ENCODE assay signal across 10 mouse cellular contexts in the genomic region with DNA sequence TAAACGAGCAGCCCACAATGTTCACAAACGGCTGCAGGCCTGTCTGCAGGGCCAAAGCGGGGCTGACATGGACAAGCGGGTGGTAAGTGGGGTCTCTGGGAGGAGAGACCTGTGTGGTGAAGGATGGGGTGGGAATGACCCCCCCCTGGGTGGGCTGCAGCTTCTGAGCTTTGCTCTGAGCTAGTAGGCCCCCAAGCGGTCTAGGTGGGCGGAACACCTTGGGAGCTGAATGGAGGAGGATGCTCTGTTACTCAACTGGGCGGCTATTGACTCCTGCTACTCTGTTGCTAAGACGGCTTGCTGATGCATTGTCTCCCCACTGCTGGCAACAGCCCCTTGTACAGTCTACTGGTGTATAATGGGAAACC. TPM values are rescaled to one million over a fixed set of nuclear protein-coding genes. Genes with fewer than 3 reads are reported as not detected.
DNase-seq lines count a peak whose midpoint lies in the region; ATAC-seq lines count a peak whose summit lies in the region.
"Had no signal": no experiment of that assay in that cellular context is flagged by ENCODE, and none has a peak within 500 bp of the region (broad histone marks: within the 10 kb centered on the region; RNA-seq: fewer than 3 reads in every experiment).

No protein-coding gene starts in this region.

- H3K9me3 ChIP-seq in forebrain, embryonic 12.5 days: no peaks in the 10 kb centered on the region
- no peaks in the 10 kb centered on the region for H3K9me3 ChIP-seq in forebrain, embryonic 15.5 days
- no peaks in the 10 kb centered on the region for H3K9me3 ChIP-seq in lung, embryonic 16.5 days (ENCODE audit: control insufficient read depth, low read length)
- H3K9me3 ChIP-seq in embryonic facial prominence, embryonic 14.5 days (ENCODE audit: control insufficient read depth, low read length): no peaks in the 10 kb centered on the region
- H3K9me3 ChIP-seq in liver, embryonic 15.5 days (replicated peaks): no peaks in the 10 kb centered on the region

- 31% methylated on average over 8 of the region's 8 CpGs for WGBS in forebrain, embryonic 12.5 days
- 34% methylated on average over 8 of the region's 8 CpGs for WGBS in forebrain, embryonic 15.5 days
- 41% methylated on average over 8 of the region's 8 CpGs for WGBS in lung, embryonic 16.5 days
- WGBS in embryonic facial prominence, embryonic 14.5 days: 53% methylated on average over 6 of the region's 8 CpGs
- WGBS in liver, embryonic 15.5 days (ENCODE audit: insufficient replicate concordance): 65% methylated on average over 8 of the region's 8 CpGs

- H3K27me3 ChIP-seq in forebrain, embryonic 12.5 days: peaks cover 37% of the 10 kb centered on the region
- no peaks in the 10 kb centered on the region; the same call in 1 of the 2 replicates for H3K27me3 ChIP-seq in forebrain, embryonic 15.5 days
- H3K27me3 ChIP-seq in lung, embryonic 16.5 days (ENCODE audit: control insufficient read depth, insufficient read depth, low read depth, low read length): no peaks in the 10 kb centered on the region
- no peaks in the 10 kb centered on the region for H3K27me3 ChIP-seq in embryonic facial prominence, embryonic 14.5 days (replicated peaks; ENCODE audit: control insufficient read depth, insufficient read depth, low read length)
- H3K27me3 ChIP-seq in liver, embryonic 15.5 days: no peaks in the 10 kb centered on the region

- H3K4me2 ChIP-seq in forebrain, embryonic 12.5 days: peak overlapping the region; percentile 95
- H3K4me2 ChIP-seq in forebrain, embryonic 15.5 days (replicated peaks): no peak overlapping the region
- H3K4me2 ChIP-seq in lung, embryonic 16.5 days (ENCODE audit: low read depth, low read length): peak overlapping the region; percentile 77
- peak overlapping the region; percentile 81 for H3K4me2 ChIP-seq in embryonic facial prominence, embryonic 14.5 days (ENCODE audit: low read depth, low read length)
- H3K4me2 ChIP-seq in liver, embryonic 15.5 days: peak overlapping the region; percentile 89

- 0 out of 2 replicates have a peak, but pooled peaks cover 1% of the 10 kb centered on the region for H3K36me3 ChIP-seq in forebrain, embryonic 12.5 days (replicated peaks)
- no peaks in the 10 kb centered on the region for H3K36me3 ChIP-seq in forebrain, embryonic 15.5 days
- peaks cover 14% of the 10 kb centered on the region for H3K36me3 ChIP-seq in lung, embryonic 16.5 days (ENCODE audit: control insufficient read depth, insufficient read depth, low read length)
- peaks cover 45% of the 10 kb centered on the region for H3K36me3 ChIP-seq in embryonic facial prominence, embryonic 14.5 days (ENCODE audit: control insufficient read depth, insufficient read depth, low read length)
- peaks cover 43% of the 10 kb centered on the region for H3K36me3 ChIP-seq in liver, embryonic 15.5 days (replicated peaks)

- no peak for DNase-seq in lung, postnatal 4 days
- DNase-seq in embryonic facial prominence, embryonic 14.5 days (ENCODE audit: low spot score): no peak
- DNase-seq in gastrocnemius, adult 8-10 months (ENCODE audit: low spot score in 2 of 2): no peak
- no peak for DNase-seq in cerebellum, adult 8-10 months
- DNase-seq: adrenal gland, adult 2 months; B cell, adult 2 months had no signal

- H3K9ac ChIP-seq in forebrain, embryonic 12.5 days: no peak overlapping the region
- H3K9ac ChIP-seq in forebrain, embryonic 15.5 days (replicated peaks): no peak overlapping the region
- peak overlapping the region; percentile 81 for H3K9ac ChIP-seq in lung, embryonic 16.5 days (ENCODE audit: low read length)
- peak overlapping the region; percentile 83 for H3K9ac ChIP-seq in embryonic facial prominence, embryonic 14.5 days (ENCODE audit: low read depth, low read length)
- H3K9ac ChIP-seq in liver, embryonic 15.5 days: no peak overlapping the region

- H3K4me1 ChIP-seq in forebrain, embryonic 12.5 days: peaks cover 27% of the 10 kb centered on the region
- peaks cover 15% of the 10 kb centered on the region for H3K4me1 ChIP-seq in forebrain, embryonic 15.5 days
- H3K4me1 ChIP-seq in lung, embryonic 16.5 days (replicated peaks; ENCODE audit: control insufficient read depth, insufficient read depth, low read length): peaks cover 25% of the 10 kb centered on the region
- H3K4me1 ChIP-seq in embryonic facial prominence, embryonic 14.5 days (ENCODE audit: control insufficient read depth, insufficient read depth, low read length): peaks cover 22% of the 10 kb centered on the region
- H3K4me1 ChIP-seq in liver, embryonic 15.5 days (replicated peaks): peaks cover 65% of the 10 kb centered on the region

- H3K27ac ChIP-seq in forebrain, embryonic 12.5 days: 0 out of 2 replicates have a peak overlapping the region, but pooled peaks have one; percentile 13
- no peak overlapping the region for H3K27ac ChIP-seq in forebrain, embryonic 15.5 days (replicated peaks)
- peak overlapping the region; percentile 75 for H3K27ac ChIP-seq in lung, embryonic 16.5 days (ENCODE audit: low read length)
- H3K27ac ChIP-seq in embryonic facial prominence, embryonic 14.5 days (replicated peaks; ENCODE audit: low read depth, low read length): 0 out of 2 replicates have a peak overlapping the region, but pooled peaks have one; percentile 77
- peak overlapping the region; percentile 69; the same call in 1 of the 2 replicates for H3K27ac ChIP-seq in liver, embryonic 15.5 days (replicated peaks)

- no peak for ATAC-seq in forebrain, embryonic 12.5 days (ENCODE audit: low FRiP score)
- no peak for ATAC-seq in forebrain, embryonic 15.5 days (replicated peaks)
- ATAC-seq in lung, embryonic 16.5 days (ENCODE audit: low read depth): no peak
- ATAC-seq in embryonic facial prominence, embryonic 14.5 days (ENCODE audit: low read depth): no peak
- ATAC-seq in liver, embryonic 15.5 days (ENCODE audit: insufficient read depth): no peak

- H3K4me3 ChIP-seq in forebrain, embryonic 12.5 days (replicated peaks): no peak overlapping the region
- no peak overlapping the region for H3K4me3 ChIP-seq in forebrain, embryonic 15.5 days
- peak overlapping the region; percentile 71 for H3K4me3 ChIP-seq in lung, embryonic 16.5 days (ENCODE audit: low read length)
- H3K4me3 ChIP-seq in embryonic facial prominence, embryonic 14.5 days (ENCODE audit: low read depth, low read length): peak overlapping the region; percentile 80
- H3K4me3 ChIP-seq in liver, embryonic 15.5 days (replicated peaks): peak overlapping the region; percentile 70

RNA-seq across cellular contexts. Expression of a gene that starts 1.8 kb away (rescaled TPM):
- polyA plus RNA-seq in forebrain, embryonic 12.5 days (2016; fragmentation: Nextera tagmentation; extraction: Ambion mirVana): 10.3 TPM in 2 replicates
- polyA plus RNA-seq in forebrain, embryonic 15.5 days (2015; fragmentation: Nextera tagmentation; extraction: Ambion mirVana): 3.6 and 5.9 TPM in 2 replicates
- 37.3 and 41.8 TPM in 2 replicates for polyA plus RNA-seq in lung, embryonic 16.5 days (2015; fragmentation: Nextera tagmentation; extraction: Ambion mirVana)
- 40.8 and 44.1 TPM in 2 replicates for polyA plus RNA-seq in embryonic facial prominence, embryonic 14.5 days (2014; fragmentation: Nextera tagmentation; extraction: Ambion mirVana)
- 14.4 and 15.3 TPM in 2 replicates for polyA plus RNA-seq in liver, embryonic 15.5 days (2015; fragmentation: Nextera tagmentation; extraction: Ambion mirVana)
- 1 to 10 TPM in 2 of 4 experiments, under 1 TPM in 2; 0.80 to 1.7 (median 1.2) TPM for total RNA-seq in gastrocnemius, adult 8-10 months (2022)

RNA-seq across cellular contexts. Expression of a gene that starts 1.9 kb away (rescaled TPM):
- polyA plus RNA-seq in forebrain, embryonic 12.5 days (2016; fragmentation: Nextera tagmentation; extraction: Ambion mirVana): 0.18 TPM in 1 of 2 replicates, not detected in the other
- polyA plus RNA-seq in forebrain, embryonic 15.5 days (2015; fragmentation: Nextera tagmentation; extraction: Ambion mirVana): not detected in 2 replicates
- 0.16 and 0.59 TPM in 2 replicates for polyA plus RNA-seq in lung, embryonic 16.5 days (2015; fragmentation: Nextera tagmentation; extraction: Ambion mirVana)
- 0.58 and 0.98 TPM in 2 replicates for polyA plus RNA-seq in embryonic facial prominence, embryonic 14.5 days (2014; fragmentation: Nextera tagmentation; extraction: Ambion mirVana)
- 0.08 and 0.26 TPM in 2 replicates for polyA plus RNA-seq in liver, embryonic 15.5 days (2015; fragmentation: Nextera tagmentation; extraction: Ambion mirVana)
- not detected for total RNA-seq in gastrocnemius, adult 8-10 months (2022)
- total RNA-seq: adrenal gland, adult 2 months had no signal
- polyA plus RNA-seq: adrenal gland, adult 2 months had no signal

RNA-seq across cellular contexts. Expression of a gene that starts 12.3 kb away (rescaled TPM):
- polyA plus RNA-seq in forebrain, embryonic 12.5 days (2016; fragmentation: Nextera tagmentation; extraction: Ambion mirVana): 51.7 and 53.6 TPM in 2 replicates
- polyA plus RNA-seq in forebrain, embryonic 15.5 days (2015; fragmentation: Nextera tagmentation; extraction: Ambion mirVana): 99.5 and 101 TPM in 2 replicates
- 6.8 and 8.0 TPM in 2 replicates for polyA plus RNA-seq in lung, embryonic 16.5 days (2015; fragmentation: Nextera tagmentation; extraction: Ambion mirVana)
- 19.6 and 21.0 TPM in 2 replicates for polyA plus RNA-seq in embryonic facial prominence, embryonic 14.5 days (2014; fragmentation: Nextera tagmentation; extraction: Ambion mirVana)
- 5.4 and 5.6 TPM in 2 replicates for polyA plus RNA-seq in liver, embryonic 15.5 days (2015; fragmentation: Nextera tagmentation; extraction: Ambion mirVana)
- 1 to 10 TPM; 1.7 to 2.7 (median 2.1) TPM for total RNA-seq in gastrocnemius, adult 8-10 months (2022)

RNA-seq across cellular contexts. Expression of a gene that starts 24.4 kb away (rescaled TPM):
- 53.6 and 56.4 TPM in 2 replicates for polyA plus RNA-seq in forebrain, embryonic 12.5 days (2016; fragmentation: Nextera tagmentation; extraction: Ambion mirVana)
- polyA plus RNA-seq in forebrain, embryonic 15.5 days (2015; fragmentation: Nextera tagmentation; extraction: Ambion mirVana): 60.3 and 62.0 TPM in 2 replicates
- polyA plus RNA-seq in lung, embryonic 16.5 days (2015; fragmentation: Nextera tagmentation; extraction: Ambion mirVana): 58.3 and 63.1 TPM in 2 replicates
- polyA plus RNA-seq in embryonic facial prominence, embryonic 14.5 days (2014; fragmentation: Nextera tagmentation; extraction: Ambion mirVana): 42.5 and 46.9 TPM in 2 replicates
- polyA plus RNA-seq in liver, embryonic 15.5 days (2015; fragmentation: Nextera tagmentation; extraction: Ambion mirVana): 21.4 and 23.6 TPM in 2 replicates
- 10 to 100 TPM; 41.8 to 44.9 (median 43.5) TPM for total RNA-seq in gastrocnemius, adult 8-10 months (2022)

RNA-seq across cellular contexts. Expression of a gene that starts 25.1 kb away (rescaled TPM):
- 216 and 321 TPM in 2 replicates for polyA plus RNA-seq in forebrain, embryonic 12.5 days (2016; fragmentation: Nextera tagmentation; extraction: Ambion mirVana)
- polyA plus RNA-seq in forebrain, embryonic 15.5 days (2015; fragmentation: Nextera tagmentation; extraction: Ambion mirVana): 61.7 and 66.5 TPM in 2 replicates
- polyA plus RNA-seq in lung, embryonic 16.5 days (2015; fragmentation: Nextera tagmentation; extraction: Ambion mirVana): 796 and 862 TPM in 2 replicates
- 2,628 and 2,877 TPM in 2 replicates for polyA plus RNA-seq in embryonic facial prominence, embryonic 14.5 days (2014; fragmentation: Nextera tagmentation; extraction: Ambion mirVana)
- polyA plus RNA-seq in liver, embryonic 15.5 days (2015; fragmentation: Nextera tagmentation; extraction: Ambion mirVana): 315 and 397 TPM in 2 replicates
- total RNA-seq in gastrocnemius, adult 8-10 months (2022): 100 to 1,000 TPM; 214 to 406 (median 281) TPM

Comparison
In these comparisons a context has a peak if more than half of its experiments do, and no peak if none do; other contexts are left out.
1. H3K4me3 ChIP-seq: peak in lung, embryonic 16.5 days (single experiment), embryonic facial prominence, embryonic 14.5 days (single experiment) and liver, embryonic 15.5 days (single experiment); none in forebrain, embryonic 12.5 days (single experiment) and forebrain, embryonic 15.5 days (single experiment).
2. H3K9ac ChIP-seq: peak in lung, embryonic 16.5 days (single experiment) and embryonic facial prominence, embryonic 14.5 days (single experiment); none in forebrain, embryonic 12.5 days (single experiment), forebrain, embryonic 15.5 days (single experiment) and liver, embryonic 15.5 days (single experiment).